Comparison of ENCODE assay signal across 12 mouse cellular contexts in genomic region chr7:83813016-83813415, GRCm38 (mm10). TPM values are rescaled to one million over a fixed set of nuclear protein-coding genes. Genes with fewer than 3 reads are reported as not detected.
DNase-seq lines count a peak whose midpoint lies in the region; ATAC-seq and TF ChIP-seq lines count a peak whose summit lies in the region.
"Had no signal": no experiment of that assay in that cellular context is flagged by ENCODE, and none has a peak within 500 bp of the region (broad histone marks: within the 10 kb centered on the region; RNA-seq: fewer than 3 reads in every experiment).

No protein-coding gene starts in this region.

- no peak overlapping the region for H3K9ac ChIP-seq in heart, adult 2 months (ENCODE audit: low read depth, low read length)
- no peak overlapping the region for H3K9ac ChIP-seq in liver, embryonic 12.5 days
- H3K9ac ChIP-seq in liver, embryonic 11.5 days (ENCODE audit: low read depth, low read length): no peak overlapping the region
- H3K9ac ChIP-seq in embryonic facial prominence, embryonic 14.5 days (ENCODE audit: low read depth, low read length): no peak overlapping the region
- H3K9ac ChIP-seq: liver, embryonic 13.5 days had no signal

- TF ChIP-seq EP300 in heart, adult 2 months (IDR thresholded peaks at IDR 0.05; ENCODE audit: insufficient read depth, low read depth, low read length): no peak

- intact Hi-C loops in heart, adult 2 months (cut with DNase I): loop anchor here (5.0 kb wide), 1 partner anchor 946 kb away; the partner anchor contains the start of gene Mex3b
- intact Hi-C loops in left cerebral cortex, postnatal 4 days (cut with DNase I): loop anchor here (10.0 kb wide), 1 partner anchor 72 kb away; the partner anchor contains the start of genes Mesd and Tlnrd1

- no peaks in the 10 kb centered on the region for H3K9me3 ChIP-seq in liver, embryonic 12.5 days (replicated peaks)
- no peaks in the 10 kb centered on the region for H3K9me3 ChIP-seq in liver, embryonic 11.5 days (ENCODE audit: control insufficient read depth, low read length)
- no peaks in the 10 kb centered on the region for H3K9me3 ChIP-seq in embryonic facial prominence, embryonic 14.5 days (ENCODE audit: control insufficient read depth, low read length)
- H3K9me3 ChIP-seq: liver, embryonic 13.5 days had no signal

- TF ChIP-seq POLR2A in heart, adult 2 months (IDR thresholded peaks at IDR 0.05; ENCODE audit: insufficient read depth, low read depth, low read length): no peak

- H3K4me3 ChIP-seq in heart, adult 2 months: no peak overlapping the region
- H3K4me3 ChIP-seq in liver, embryonic 12.5 days: no peak overlapping the region
- H3K4me3 ChIP-seq in liver, embryonic 11.5 days (ENCODE audit: low read depth, low read length): no peak overlapping the region
- H3K4me3 ChIP-seq in embryonic facial prominence, embryonic 14.5 days (ENCODE audit: low read depth, low read length): no peak overlapping the region
- H3K4me3 ChIP-seq: liver, embryonic 13.5 days had no signal

- no peak overlapping the region for H3K4me2 ChIP-seq in liver, embryonic 12.5 days
- H3K4me2 ChIP-seq in liver, embryonic 11.5 days: no peak overlapping the region
- H3K4me2 ChIP-seq in embryonic facial prominence, embryonic 14.5 days (ENCODE audit: low read depth, low read length): no peak overlapping the region; the same call in 1 of the 2 replicates
- H3K4me2 ChIP-seq: liver, embryonic 13.5 days had no signal

- no peak for ATAC-seq in liver, embryonic 12.5 days
- no peak for ATAC-seq in liver, embryonic 11.5 days (replicated peaks; ENCODE audit: low FRiP score)
- ATAC-seq in embryonic facial prominence, embryonic 14.5 days (ENCODE audit: low read depth): no peak
- ATAC-seq: Patski had no signal

- WGBS in heart, adult 2 months: 49% methylated on average over 6 of the region's 6 CpGs
- WGBS in liver, embryonic 12.5 days (ENCODE audit: insufficient replicate concordance): 61% methylated on average over 6 of the region's 6 CpGs
- 56% methylated on average over 6 of the region's 6 CpGs for WGBS in liver, embryonic 11.5 days
- 41% methylated on average over 2 of the region's 6 CpGs for WGBS in embryonic facial prominence, embryonic 14.5 days

- H3K79me2 ChIP-seq in heart, adult 2 months (replicated peaks; ENCODE audit: control insufficient read depth, insufficient read depth, low read length): no peaks in the 10 kb centered on the region

- DNase-seq in heart, adult 2 months: no peak
- no peak for DNase-seq in heart, adult 9 months (ENCODE audit: low spot score in 2 of 2)
- DNase-seq in liver, embryonic 11.5 days (ENCODE audit: low spot score): no peak
- DNase-seq in embryonic facial prominence, embryonic 14.5 days (ENCODE audit: low spot score): no peak
- DNase-seq in neural tube, embryonic 10.5 days (ENCODE audit: extremely low spot score, low spot score): peak; percentile 35
- no peak for DNase-seq in adrenal gland, postnatal 36 days
- no peak for DNase-seq in left cerebral cortex, postnatal 4 days
- DNase-seq: cerebellum, postnatal 25 days; kidney, postnatal 14 days; liver, embryonic 13.5 days had no signal

- no peaks in the 10 kb centered on the region for H3K27me3 ChIP-seq in heart, adult 2 months (ENCODE audit: control insufficient read depth, insufficient read depth, low read length)
- H3K27me3 ChIP-seq in liver, embryonic 12.5 days (replicated peaks): no peaks in the 10 kb centered on the region
- no peaks in the 10 kb centered on the region for H3K27me3 ChIP-seq in liver, embryonic 11.5 days (replicated peaks; ENCODE audit: control insufficient read depth, insufficient read depth, low read length)
- no peaks in the 10 kb centered on the region for H3K27me3 ChIP-seq in embryonic facial prominence, embryonic 14.5 days (replicated peaks; ENCODE audit: control insufficient read depth, insufficient read depth, low read length)
- H3K27me3 ChIP-seq: liver, embryonic 13.5 days; Patski had no signal

- TF ChIP-seq CTCF in heart, adult 2 months (IDR thresholded peaks at IDR 0.05): no peak

- no peaks in the 10 kb centered on the region; the same call in 1 of the 2 replicates for H3K36me3 ChIP-seq in heart, adult 2 months (ENCODE audit: control insufficient read depth, insufficient read depth, low read length)
- H3K36me3 ChIP-seq in liver, embryonic 12.5 days: no peaks in the 10 kb centered on the region
- H3K36me3 ChIP-seq in liver, embryonic 11.5 days (ENCODE audit: control insufficient read depth, insufficient read depth, low read length): no peaks in the 10 kb centered on the region
- no peaks in the 10 kb centered on the region for H3K36me3 ChIP-seq in embryonic facial prominence, embryonic 14.5 days (ENCODE audit: control insufficient read depth, insufficient read depth, low read length)
- H3K36me3 ChIP-seq: liver, embryonic 13.5 days had no signal

- peaks cover 19% of the 10 kb centered on the region for H3K4me1 ChIP-seq in heart, adult 2 months (ENCODE audit: control insufficient read depth, insufficient read depth, low read length)
- peaks cover 16% of the 10 kb centered on the region; the same call in 1 of the 2 replicates for H3K4me1 ChIP-seq in liver, embryonic 12.5 days
- H3K4me1 ChIP-seq in liver, embryonic 11.5 days (replicated peaks; ENCODE audit: control insufficient read depth, insufficient read depth, low read length): peaks cover 20% of the 10 kb centered on the region
- peaks cover 60% of the 10 kb centered on the region for H3K4me1 ChIP-seq in embryonic facial prominence, embryonic 14.5 days (ENCODE audit: control insufficient read depth, insufficient read depth, low read length)

- H3K27ac ChIP-seq in heart, adult 2 months: peak overlapping the region; percentile 26; the same call in 1 of the 2 replicates
- H3K27ac ChIP-seq in liver, embryonic 12.5 days: 0 out of 2 replicates have a peak overlapping the region, but pooled peaks have one; percentile 33
- no peak overlapping the region; the same call in 1 of the 2 replicates for H3K27ac ChIP-seq in liver, embryonic 11.5 days (ENCODE audit: low read depth, low read length)
- peak overlapping the region; percentile 90 for H3K27ac ChIP-seq in embryonic facial prominence, embryonic 14.5 days (replicated peaks; ENCODE audit: low read depth, low read length)

RNA-seq across cellular contexts. Expression of gene Cfap161, which starts 18.3 kb away (rescaled TPM):
- total RNA-seq in heart, adult 2 months (2021): not detected
- 0.35 and 0.50 TPM in 2 replicates for polyA plus RNA-seq in heart, adult 2 months (2012; rRNA removed)
- polyA plus RNA-seq in liver, embryonic 12.5 days (2016; fragmentation: Nextera tagmentation; extraction: Ambion mirVana): not detected in 2 replicates
- not detected in 2 replicates for polyA plus RNA-seq in liver, embryonic 11.5 days (2014; fragmentation: Nextera tagmentation; extraction: Ambion mirVana)
- 2.0 and 4.3 TPM in 2 replicates for polyA plus RNA-seq in embryonic facial prominence, embryonic 14.5 days (2014; fragmentation: Nextera tagmentation; extraction: Ambion mirVana)
- under 1 TPM; 0.30 to 0.53 TPM for total RNA-seq in adrenal gland, postnatal 36 days (2021)
- total RNA-seq in left cerebral cortex, postnatal 4 days (2021): 1 to 10 TPM; 1.0 to 1.1 TPM
- polyA plus RNA-seq: liver, embryonic 13.5 days; Patski had no signal
